Mouse (Mus musculus) E14TG2a.4 (cell line): ENCODE results near the gene Lpar1.

ENCODE experiments used
- H3K27me3 ChIP-seq: 2 replicates; pipeline ENCODE4 v1.6.1; 2014; ENCODE audit warnings: low read length, control low read depth; ENCODE audit not compliant: insufficient read depth
- H3K36me3 ChIP-seq: 2 replicates; pipeline ENCODE4 v1.6.1; 2014; ENCODE audit warnings: low read length, control low read depth; ENCODE audit not compliant: insufficient read depth
- H3K4me1 ChIP-seq: replicated peaks from 2 replicates; pipeline ENCODE4 v1.6.1; 2014; ENCODE audit warnings: low read depth, low read length, control low read depth
- H3K4me3 ChIP-seq: replicated peaks from 2 replicates; pipeline ENCODE4 v1.5.1; 2014; ENCODE audit warnings: mild to moderate bottlenecking, low read length
- H3K9me3 ChIP-seq: 2 replicates; pipeline ENCODE4 v1.6.1; 2014; ENCODE audit warnings: low read length, control low read depth
- CTCF ChIP-seq: conservative IDR thresholded peaks from 2 replicates; pipeline ENCODE4 v1.5.1; 2014; ENCODE audit warnings: low read length
- NANOG ChIP-seq: IDR thresholded peaks from 2 replicates; pipeline ENCODE4 v1.6.1; 2014; ENCODE audit warnings: borderline replicate concordance, low read length, mixed read lengths
- POU5F1 ChIP-seq: IDR thresholded peaks from 2 replicates; pipeline ENCODE4 v1.6.1; 2014; ENCODE audit warnings: low read length, borderline replicate concordance

The Lpar1 gene

GRCm38 (mm10) chr4:58400861-58401341 is 152.8 kb downstream of the Lpar1 start:
- Histone ChIP-seq H3K9me3 (peaks cover 14% of the 10 kb centered on the region), H3K36me3 (no peaks in the 10 kb centered on the region), H3K4me1 (no peaks in the 10 kb centered on the region), H3K4me3 (no peak overlapping the region), H3K27me3 (no peaks in the 10 kb centered on the region)
- no peak for TF ChIP-seq POU5F1
- no peak for TF ChIP-seq NANOG
- TF ChIP-seq CTCF, result no peak
